Mouse (Mus musculus): ENCODE measurements around the gene Csnk1e. TPM values are rescaled to one million over a fixed set of nuclear protein-coding genes. Genes with fewer than 3 reads are reported as not detected.

Gene Csnk1e
- polyA plus RNA-seq, 1 experiment from 2014 or later = 76.3 TPM

DNA sequence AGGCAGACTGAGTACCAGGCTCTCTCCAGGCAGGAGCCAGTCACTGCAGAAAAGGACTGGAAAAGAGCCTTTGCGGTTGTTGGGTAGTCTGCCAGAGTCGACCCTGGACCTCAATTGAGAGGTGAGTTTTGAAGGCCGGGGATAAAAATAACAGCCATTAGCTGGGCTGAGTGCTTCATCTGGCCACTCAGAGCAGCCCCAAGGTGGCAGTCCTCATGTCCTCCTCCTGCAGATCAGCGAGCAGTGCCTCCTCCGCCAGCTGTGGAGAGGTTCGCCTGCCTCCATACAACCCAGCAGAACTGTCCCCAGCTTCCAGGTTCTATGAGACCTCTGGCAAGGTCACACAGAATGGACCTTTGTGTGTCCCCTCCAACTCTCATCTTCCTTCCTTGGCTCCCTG lies 21.9 kb upstream of the Csnk1e start:
- DNase-seq (ENCODE audit: low spot score) = no peak

DNA sequence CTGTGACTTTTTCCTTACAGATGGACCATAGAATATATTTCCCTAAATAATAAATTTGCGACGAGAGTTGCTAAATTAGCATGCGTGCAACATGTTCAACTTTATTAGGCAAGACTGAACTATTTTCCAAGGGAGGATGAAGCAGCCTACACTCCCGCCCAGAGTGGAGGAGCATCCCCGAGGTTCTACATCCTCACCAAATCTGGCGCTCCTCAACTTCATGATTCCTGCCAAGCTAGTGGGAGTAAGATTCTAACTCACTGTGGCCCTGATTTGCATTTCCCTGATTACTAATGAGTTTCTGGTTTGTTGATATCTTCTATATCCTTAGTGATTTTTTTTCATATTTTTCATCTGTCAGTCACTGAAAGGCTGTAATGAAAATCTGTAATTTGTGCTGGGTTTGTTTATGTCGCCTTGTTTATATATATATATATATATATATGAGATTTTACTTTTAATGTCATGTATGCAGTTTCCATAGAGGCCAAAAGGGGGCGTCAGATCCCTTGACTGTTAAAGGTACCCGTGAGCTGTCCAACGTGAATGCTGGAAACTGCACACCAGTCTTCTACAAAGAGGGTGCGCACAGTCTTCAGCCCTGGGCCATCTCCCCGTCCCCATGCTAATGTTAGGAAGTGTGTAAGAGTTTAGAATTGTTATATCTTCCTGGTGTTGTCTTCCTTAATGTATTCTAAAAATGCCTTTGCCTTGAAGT lies 18.4 kb upstream of the Csnk1e start:
- ATAC-seq (ENCODE audit: low read depth) (no peak), DNase-seq (ENCODE audit: low spot score) (no peak)
- Histone ChIP-seq H3K9me3 (ENCODE audit: control insufficient read depth, low read length) (no peaks in the 10 kb centered on the region), H3K9ac (ENCODE audit: low read depth, low read length) (no peak overlapping the region), H3K4me3 (ENCODE audit: low read depth, low read length) (no peak overlapping the region), H3K36me3 (ENCODE audit: control insufficient read depth, insufficient read depth, low read length) (no peaks in the 10 kb centered on the region), H3K4me1 (ENCODE audit: control insufficient read depth, insufficient read depth, low read length) (peaks cover 5% of the 10 kb centered on the region; the same call in 1 of the 2 replicates), H3K4me2 (ENCODE audit: low read depth, low read length) (no peak overlapping the region), H3K27ac (replicated peaks; ENCODE audit: low read depth, low read length) (no peak overlapping the region), H3K27me3 (replicated peaks; ENCODE audit: control insufficient read depth, insufficient read depth, low read length) (no peaks in the 10 kb centered on the region)
- 53% methylated on average over 12 of the region's 12 CpGs for WGBS

More for the DNA sequence above, 21.9 kb upstream of the Csnk1e start:
- no peak overlapping the region for H3K4me3 ChIP-seq (ENCODE audit: low read depth, low read length)
- H3K27me3 ChIP-seq (replicated peaks; ENCODE audit: control insufficient read depth, insufficient read depth, low read length) = peaks cover 4% of the 10 kb centered on the region
- H3K36me3 ChIP-seq (ENCODE audit: control insufficient read depth, insufficient read depth, low read length) = no peaks in the 10 kb centered on the region
- H3K4me2 ChIP-seq (ENCODE audit: low read depth, low read length) = no peak overlapping the region
- no peak overlapping the region for H3K9ac ChIP-seq (ENCODE audit: low read depth, low read length)
- no peak for ATAC-seq (ENCODE audit: low read depth)
- H3K27ac ChIP-seq (replicated peaks; ENCODE audit: low read depth, low read length) = no peak overlapping the region
- H3K9me3 ChIP-seq (ENCODE audit: control insufficient read depth, low read length) = no peaks in the 10 kb centered on the region
- no peaks in the 10 kb centered on the region for H3K4me1 ChIP-seq (ENCODE audit: control insufficient read depth, insufficient read depth, low read length)
- WGBS = 44% methylated on average over 6 of the region's 6 CpGs

DNA sequence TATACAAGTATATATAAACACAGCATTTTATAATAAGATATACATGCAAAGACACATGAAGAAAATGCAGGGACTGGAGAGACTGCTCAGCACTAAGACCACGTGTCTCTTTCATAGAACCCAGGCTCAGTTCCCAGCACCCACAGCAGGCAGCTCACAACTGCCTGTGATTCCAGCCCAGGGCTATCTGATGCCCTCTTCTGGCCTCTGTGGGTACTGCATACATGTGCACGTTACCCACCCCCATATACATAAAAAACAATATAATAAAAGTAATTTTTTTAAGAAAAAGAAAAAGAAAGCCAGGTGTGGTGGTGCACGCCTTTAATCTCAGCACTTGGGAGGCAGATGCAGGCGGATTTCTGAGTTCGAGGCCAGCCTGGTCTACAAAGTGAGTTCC lies 17.7 kb upstream of the Csnk1e start:
- 86% methylated on average over 5 of the region's 5 CpGs for WGBS
- Histone ChIP-seq H3K27me3 (replicated peaks; ENCODE audit: control insufficient read depth, insufficient read depth, low read length) (no peaks in the 10 kb centered on the region), H3K4me2 (ENCODE audit: low read depth, low read length) (no peak overlapping the region), H3K27ac (replicated peaks; ENCODE audit: low read depth, low read length) (no peak overlapping the region), H3K9me3 (ENCODE audit: control insufficient read depth, low read length) (no peaks in the 10 kb centered on the region), H3K36me3 (ENCODE audit: control insufficient read depth, insufficient read depth, low read length) (no peaks in the 10 kb centered on the region), H3K4me1 (ENCODE audit: control insufficient read depth, insufficient read depth, low read length) (peaks cover 5% of the 10 kb centered on the region; the same call in 1 of the 2 replicates), H3K4me3 (ENCODE audit: low read depth, low read length) (no peak overlapping the region), H3K9ac (ENCODE audit: low read depth, low read length) (no peak overlapping the region)
- no peak for DNase-seq (ENCODE audit: low spot score)
- no peak for ATAC-seq (ENCODE audit: low read depth)

DNA sequence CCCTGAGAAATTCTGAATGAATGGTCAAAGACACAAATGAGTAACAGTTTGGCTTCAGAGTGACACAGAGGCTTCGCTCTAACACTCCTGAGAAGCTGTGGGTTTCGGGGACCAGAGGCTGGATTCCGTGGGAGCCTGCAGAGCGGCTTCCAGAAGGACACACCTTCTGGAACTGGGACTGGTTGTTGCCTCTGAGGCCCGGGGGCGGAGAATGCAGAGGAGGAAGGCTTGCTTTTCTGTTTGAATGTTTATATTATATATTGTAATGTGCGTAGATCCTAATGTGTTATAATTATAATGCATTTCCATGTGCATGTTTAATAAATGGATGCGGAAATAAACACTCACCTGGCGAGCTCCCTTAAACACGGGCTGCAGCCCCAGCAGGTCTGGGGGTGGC lies 15.7 kb upstream of the Csnk1e start:
- H3K4me2 ChIP-seq (ENCODE audit: low read depth, low read length) = peak overlapping the region; percentile 43; the same call in 1 of the 2 replicates
- H3K4me1 ChIP-seq (ENCODE audit: control insufficient read depth, insufficient read depth, low read length) = peaks cover 5% of the 10 kb centered on the region; the same call in 1 of the 2 replicates
- ATAC-seq (ENCODE audit: low read depth) (no peak), DNase-seq (ENCODE audit: low spot score) (no peak)
- H3K27me3 ChIP-seq (replicated peaks; ENCODE audit: control insufficient read depth, insufficient read depth, low read length) = no peaks in the 10 kb centered on the region
- H3K36me3 ChIP-seq (ENCODE audit: control insufficient read depth, insufficient read depth, low read length) = no peaks in the 10 kb centered on the region
- 49% methylated on average over 10 of the region's 10 CpGs for WGBS
- H3K27ac ChIP-seq (replicated peaks; ENCODE audit: low read depth, low read length) = no peak overlapping the region
- peak overlapping the region; percentile 23; the same call in 1 of the 2 replicates for H3K4me3 ChIP-seq (ENCODE audit: low read depth, low read length)
- H3K9ac ChIP-seq (ENCODE audit: low read depth, low read length) = no peak overlapping the region
- H3K9me3 ChIP-seq (ENCODE audit: control insufficient read depth, low read length) = no peaks in the 10 kb centered on the region

DNA sequence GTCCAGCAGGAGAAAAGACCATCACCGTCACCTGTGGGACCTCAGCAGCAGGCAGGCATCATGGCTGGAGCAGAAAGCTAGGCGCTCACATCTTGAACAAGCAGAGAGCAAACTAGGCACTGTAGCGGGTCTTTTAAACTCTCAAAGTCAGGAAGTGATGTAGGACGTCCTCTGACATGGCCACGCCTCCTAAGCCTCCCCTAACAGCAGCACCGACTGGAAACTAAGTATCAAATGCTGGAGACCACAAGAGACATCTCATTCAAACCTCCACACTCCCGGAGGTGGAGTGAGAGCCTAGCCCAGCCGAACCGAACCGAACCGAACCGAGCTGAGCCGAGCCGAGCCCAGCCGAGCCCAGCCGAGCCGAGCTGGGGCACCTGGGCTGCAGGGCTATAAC lies 15.2 kb upstream of the Csnk1e start:
- H3K9ac ChIP-seq (ENCODE audit: low read depth, low read length) = 0 out of 2 replicates have a peak overlapping the region, but pooled peaks have one; percentile 5
- DNase-seq (ENCODE audit: low spot score) = peak; percentile 33

DNA sequence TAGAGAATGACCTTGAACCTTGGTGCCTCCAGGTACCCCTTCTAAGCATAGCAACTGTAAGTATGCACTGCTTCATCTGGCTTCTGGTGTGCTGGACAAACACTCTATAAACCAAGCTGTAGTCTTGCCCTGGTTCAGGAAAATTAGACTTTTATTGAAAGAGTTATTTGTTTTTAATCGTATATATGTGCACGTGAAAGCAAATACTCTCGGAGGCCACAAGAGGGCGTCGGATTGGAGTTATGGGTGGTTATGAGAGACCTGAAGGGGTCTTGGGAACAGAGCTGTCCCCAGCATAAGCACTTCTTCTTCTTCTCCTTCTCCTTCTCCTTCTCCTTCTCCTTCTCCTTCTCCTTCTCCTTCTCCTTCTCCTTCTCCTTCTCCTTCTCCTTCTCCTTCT lies 14.2 kb upstream of the Csnk1e start:
- Histone ChIP-seq H3K27ac (replicated peaks; ENCODE audit: low read depth, low read length) (no peak overlapping the region), H3K4me3 (ENCODE audit: low read depth, low read length) (no peak overlapping the region), H3K9me3 (ENCODE audit: control insufficient read depth, low read length) (no peaks in the 10 kb centered on the region), H3K9ac (ENCODE audit: low read depth, low read length) (no peak overlapping the region), H3K27me3 (replicated peaks; ENCODE audit: control insufficient read depth, insufficient read depth, low read length) (no peaks in the 10 kb centered on the region), H3K36me3 (ENCODE audit: control insufficient read depth, insufficient read depth, low read length) (no peaks in the 10 kb centered on the region), H3K4me1 (ENCODE audit: control insufficient read depth, insufficient read depth, low read length) (peaks cover 5% of the 10 kb centered on the region; the same call in 1 of the 2 replicates), H3K4me2 (ENCODE audit: low read depth, low read length) (no peak overlapping the region)
- DNase-seq (ENCODE audit: low spot score) = no peak
- WGBS = 71% methylated on average over 5 of the region's 5 CpGs
- ATAC-seq (ENCODE audit: low read depth) = no peak

More for the DNA sequence above, 15.2 kb upstream of the Csnk1e start:
- H3K9me3 ChIP-seq (ENCODE audit: control insufficient read depth, low read length) = no peaks in the 10 kb centered on the region
- H3K4me3 ChIP-seq (ENCODE audit: low read depth, low read length) = peak overlapping the region; percentile 23
- WGBS = 20% methylated on average over 17 of the region's 17 CpGs
- no peaks in the 10 kb centered on the region for H3K27me3 ChIP-seq (replicated peaks; ENCODE audit: control insufficient read depth, insufficient read depth, low read length)
- H3K27ac ChIP-seq (replicated peaks; ENCODE audit: low read depth, low read length) = no peak overlapping the region
- no peaks in the 10 kb centered on the region for H3K36me3 ChIP-seq (ENCODE audit: control insufficient read depth, insufficient read depth, low read length)
- peaks cover 5% of the 10 kb centered on the region; the same call in 1 of the 2 replicates for H3K4me1 ChIP-seq (ENCODE audit: control insufficient read depth, insufficient read depth, low read length)
- H3K4me2 ChIP-seq (ENCODE audit: low read depth, low read length) = peak overlapping the region; percentile 43
- no peak for ATAC-seq (ENCODE audit: low read depth)

DNA sequence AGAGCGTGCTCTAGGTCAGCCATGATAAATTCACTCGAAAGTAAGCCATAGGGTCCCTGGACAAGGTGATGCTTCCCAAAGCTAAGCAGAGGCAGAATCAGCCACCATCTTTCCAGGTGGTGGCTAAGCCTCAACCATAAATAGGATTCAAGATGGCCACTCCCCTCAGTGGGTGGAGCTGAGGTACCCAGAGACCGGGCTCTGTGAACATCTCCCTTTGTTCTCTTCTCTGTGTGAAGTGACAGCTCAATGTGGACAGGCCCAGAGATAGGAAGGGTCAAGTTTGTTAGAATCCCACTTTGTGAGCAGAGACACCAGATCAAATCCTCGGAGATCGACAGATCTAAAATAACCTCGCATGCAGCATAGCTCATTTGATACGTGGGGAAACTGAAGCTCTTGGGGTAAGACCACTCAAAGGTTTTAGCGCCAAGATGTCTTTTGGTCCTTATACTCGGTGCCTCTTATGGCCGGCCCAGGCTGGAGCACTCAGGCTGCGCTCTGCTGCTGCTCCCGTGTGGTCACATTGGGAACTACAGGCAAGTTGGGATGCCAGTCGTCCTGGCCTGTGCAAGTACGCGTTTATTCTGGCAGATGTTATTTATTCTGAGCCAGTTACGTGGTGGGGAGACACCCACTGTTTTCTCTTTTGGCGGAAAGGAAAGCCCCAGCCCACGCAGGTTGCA lies 11.4 kb upstream of the Csnk1e start:
- H3K4me1 ChIP-seq (ENCODE audit: control insufficient read depth, insufficient read depth, low read length) = peaks cover 5% of the 10 kb centered on the region; the same call in 1 of the 2 replicates
- no peak overlapping the region for H3K4me2 ChIP-seq (ENCODE audit: low read depth, low read length)
- H3K27me3 ChIP-seq (replicated peaks; ENCODE audit: control insufficient read depth, insufficient read depth, low read length) = no peaks in the 10 kb centered on the region
- H3K9ac ChIP-seq (ENCODE audit: low read depth, low read length) = no peak overlapping the region
- ATAC-seq (ENCODE audit: low read depth) = peak; percentile 94
- H3K27ac ChIP-seq (replicated peaks; ENCODE audit: low read depth, low read length) = no peak overlapping the region
- peak; percentile 80 for DNase-seq (ENCODE audit: low spot score)
- no peak overlapping the region for H3K4me3 ChIP-seq (ENCODE audit: low read depth, low read length)
- WGBS = 5% methylated on average over 18 of the region's 18 CpGs
- H3K9me3 ChIP-seq (ENCODE audit: control insufficient read depth, low read length) = no peaks in the 10 kb centered on the region
- H3K36me3 ChIP-seq (ENCODE audit: control insufficient read depth, insufficient read depth, low read length) = no peaks in the 10 kb centered on the region

DNA sequence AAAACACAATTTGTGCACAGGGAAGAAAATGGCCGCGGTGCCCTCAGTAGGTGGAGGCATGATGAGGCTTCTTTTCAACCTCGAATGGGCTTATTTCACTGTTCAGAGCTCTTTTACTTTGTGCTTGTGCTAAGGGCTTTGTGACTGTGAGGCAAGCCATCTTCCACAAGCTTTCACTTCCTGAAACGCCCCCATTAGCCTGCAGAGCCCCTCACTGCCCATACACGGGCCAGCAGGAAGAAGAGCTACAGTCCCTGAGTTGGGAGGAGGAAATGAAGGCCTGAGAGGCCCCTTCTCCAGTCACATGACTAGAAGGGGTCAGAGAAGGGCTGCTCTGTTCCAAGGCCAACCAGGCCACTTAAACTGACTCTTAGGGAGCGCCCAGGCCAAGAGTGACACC lies 1.2 kb upstream of the Csnk1e start:
- ATAC-seq (ENCODE audit: low read depth) = no peak
- peaks cover 4% of the 10 kb centered on the region; the same call in 1 of the 2 replicates for H3K27me3 ChIP-seq (replicated peaks; ENCODE audit: control insufficient read depth, insufficient read depth, low read length)
- no peak for DNase-seq (ENCODE audit: low spot score)
- H3K4me2 ChIP-seq (ENCODE audit: low read depth, low read length) = no peak overlapping the region
- 71% methylated on average over 6 of the region's 6 CpGs for WGBS
- 0 out of 2 replicates have a peak, but pooled peaks cover under 1% of the 10 kb centered on the region for H3K9me3 ChIP-seq (ENCODE audit: control insufficient read depth, low read length)
- peaks cover 8% of the 10 kb centered on the region for H3K4me1 ChIP-seq (ENCODE audit: control insufficient read depth, insufficient read depth, low read length)
- H3K36me3 ChIP-seq (ENCODE audit: control insufficient read depth, insufficient read depth, low read length) = no peaks in the 10 kb centered on the region
- H3K27ac ChIP-seq (replicated peaks; ENCODE audit: low read depth, low read length) = no peak overlapping the region
- H3K9ac ChIP-seq (ENCODE audit: low read depth, low read length) = no peak overlapping the region
- H3K4me3 ChIP-seq (ENCODE audit: low read depth, low read length) = no peak overlapping the region

Data from embryonic facial prominence, embryonic 14.5 days (tissue).